Mouse (Mus musculus) stomach, embryonic 14.5 days (tissue): ENCODE measurements around the gene Gstm1. TPM values are rescaled to one million over a fixed set of nuclear protein-coding genes. Genes with fewer than 3 reads are reported as not detected.
A peak's percentile ranks its signal among the peaks of the same experiment; 100 is the strongest.
"Not testable (repeated sequence)": the region's sequence is repeated elsewhere in the genome, so short reads cannot be mapped to it uniquely, and the experiment has no call there.

Experiments
- ATAC-seq: fragments of 200-750 bp; cut with Nextera tagmentation; 2 replicates; pipeline ENCODE4 v1.8.0; 2017; ENCODE audit warnings: low read depth, moderate TSS enrichment; ENCODE audit not compliant: insufficient number of reproducible peaks, insufficient read depth, low FRiP score
- H3K27ac ChIP-seq: fragments of 300-500 bp; sonication (generic); 2 replicates; pipeline ENCODE4 v1.5.1; 2014; ENCODE audit warnings: mild to moderate bottlenecking, low read length, moderate library complexity, mixed read lengths
- H3K27me3 ChIP-seq: fragments of 300-500 bp; sonication (generic); 2 replicates; pipeline ENCODE4 v1.6.1; 2014; ENCODE audit warnings: low read length, control low read depth, mixed read lengths; ENCODE audit not compliant: control insufficient read depth, insufficient read depth
- H3K36me3 ChIP-seq: fragments of 300-500 bp; sonication (generic); 2 replicates; pipeline ENCODE4 v1.6.1; 2014; ENCODE audit warnings: mild to moderate bottlenecking, control low read depth, low read length, moderate library complexity, mixed read lengths; ENCODE audit not compliant: control insufficient read depth, insufficient read depth
- H3K4me1 ChIP-seq: fragments of 300-500 bp; sonication (generic); 2 replicates; pipeline ENCODE4 v1.6.1; 2014; ENCODE audit warnings: low read length, control low read depth, mixed read lengths; ENCODE audit not compliant: control insufficient read depth, insufficient read depth
- H3K4me2 ChIP-seq: fragments of 300-500 bp; sonication (generic); replicated peaks from 2 replicates; pipeline ENCODE4 v1.6.1; 2014; ENCODE audit warnings: low read depth, low read length, control low read depth
- H3K4me3 ChIP-seq: fragments of 300-500 bp; sonication (generic); 2 replicates; pipeline ENCODE4 v1.5.1; 2014; ENCODE audit warnings: low read depth, low read length, control low read depth
- H3K9ac ChIP-seq: fragments of 300-500 bp; sonication (generic); replicated peaks from 2 replicates; pipeline ENCODE4 v1.6.1; 2014; ENCODE audit warnings: low read depth, mild to moderate bottlenecking, control low read depth, low read length, moderate library complexity, mixed read lengths
- H3K9me3 ChIP-seq: fragments of 300-500 bp; sonication (generic); 2 replicates; pipeline ENCODE4 v1.6.1; 2016; ENCODE audit warnings: low read depth, low read length, control low read depth; ENCODE audit not compliant: control insufficient read depth
- WGBS: fragments of 180-500 bp; shearing (Covaris S2); extraction: QIAGEN DNeasy Blood & Tissue Kit; methylation state at CpG from one replicate; pipeline ENCODE4 v1.1.7; 2014; 5-methylcytosine and 5-hydroxymethylcytosine counted together
- polyA plus RNA-seq: library from polyadenylated mRNA; unstranded; fragments of >200 nt; fragmentation: Nextera tagmentation; extraction: Ambion mirVana; gene quantifications from 2 replicates; pipeline ENCODE4 v1.2.1, GENCODE M21; 2014

Gene Gstm1
- polyA plus RNA-seq, 1 experiment from 2014 or later: 324 TPM

DNA sequence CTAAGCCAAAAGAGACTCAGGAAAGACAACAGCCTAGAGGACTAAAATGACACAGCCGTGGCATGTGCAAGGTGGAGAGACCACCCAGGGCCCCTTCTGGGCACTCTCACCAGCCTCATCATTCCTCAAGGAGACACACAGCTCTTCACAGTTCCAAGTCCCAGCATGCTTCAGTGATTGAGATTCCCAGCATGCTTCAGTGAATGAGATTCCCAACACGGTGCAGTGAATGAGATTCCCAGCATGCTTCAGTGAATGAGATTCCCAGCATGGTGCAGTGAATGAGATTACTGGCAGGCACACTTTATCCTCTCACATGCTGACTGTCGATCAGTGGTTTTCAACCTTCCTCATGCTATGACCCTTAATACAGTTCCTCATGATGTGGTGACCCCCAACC lies 6.2 kb downstream of the Gstm1 start:
- Histone ChIP-seq H3K27me3 (no peaks in the 10 kb centered on the region), H3K9ac (no peak overlapping the region), H3K27ac (no peak overlapping the region), H3K4me1 (no peaks in the 10 kb centered on the region), H3K4me3 (no peak overlapping the region), H3K4me2 (no peak overlapping the region), H3K9me3 (no peaks in the 10 kb centered on the region), H3K36me3 (no peaks in the 10 kb centered on the region)
- no peak for ATAC-seq
- WGBS: 75% methylated on average over 3 of the region's 3 CpGs

DNA sequence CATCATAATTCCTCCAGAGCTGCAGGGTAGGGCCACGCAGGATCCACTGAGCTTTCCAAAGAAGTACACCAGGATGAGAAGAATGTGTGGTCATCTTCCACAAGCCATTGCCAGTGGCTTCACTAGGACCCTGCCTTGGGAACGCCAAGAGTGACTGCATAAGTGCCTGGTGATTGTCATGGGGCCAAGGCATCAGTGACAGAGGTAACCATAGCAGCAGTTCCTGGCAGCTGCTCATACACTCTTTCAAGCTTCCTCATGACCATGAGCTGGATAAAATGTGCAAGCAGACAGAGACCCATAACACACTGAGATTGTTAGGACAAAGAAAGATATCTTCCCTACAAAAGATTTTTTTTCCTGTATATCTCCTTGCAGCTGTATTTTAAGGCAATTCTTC lies 7.5 kb downstream of the Gstm1 start:
- Histone ChIP-seq H3K4me2 (no peak overlapping the region), H3K36me3 (no peaks in the 10 kb centered on the region), H3K27me3 (no peaks in the 10 kb centered on the region), H3K9ac (no peak overlapping the region), H3K4me3 (no peak overlapping the region), H3K9me3 (no peaks in the 10 kb centered on the region), H3K4me1 (no peaks in the 10 kb centered on the region), H3K27ac (no peak overlapping the region)
- 67% methylated on average over 2 of the region's 2 CpGs for WGBS
- ATAC-seq: no peak

DNA sequence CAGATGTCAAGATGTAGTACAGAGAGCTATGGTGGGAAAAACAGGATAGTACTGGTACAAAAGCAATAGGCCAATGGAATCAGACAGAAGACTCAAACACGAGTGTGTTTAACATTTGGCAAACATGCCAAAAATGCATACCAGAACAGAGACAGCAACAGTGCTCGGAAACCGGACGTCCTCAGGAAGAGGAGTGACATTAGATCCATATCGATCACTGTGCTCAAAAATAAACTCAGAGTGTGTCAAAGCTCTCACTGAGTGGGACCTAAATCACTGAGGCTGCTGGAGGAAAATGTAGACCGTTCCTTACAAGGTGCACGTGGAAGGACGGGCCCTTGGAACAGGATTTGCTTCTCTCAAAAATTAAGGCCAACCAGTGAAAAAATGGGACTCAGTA lies 15.8 kb downstream of the Gstm1 start:
- Histone ChIP-seq H3K4me1 (no peaks in the 10 kb centered on the region), H3K27me3 (no peaks in the 10 kb centered on the region), H3K4me2 (no peak overlapping the region), H3K36me3 (no peaks in the 10 kb centered on the region), H3K9ac (no peak overlapping the region), H3K9me3 (no peaks in the 10 kb centered on the region), H3K4me3 (no peak overlapping the region), H3K27ac (no peak overlapping the region)
- WGBS: 65% methylated on average over 8 of the region's 8 CpGs
- ATAC-seq: no peak

DNA sequence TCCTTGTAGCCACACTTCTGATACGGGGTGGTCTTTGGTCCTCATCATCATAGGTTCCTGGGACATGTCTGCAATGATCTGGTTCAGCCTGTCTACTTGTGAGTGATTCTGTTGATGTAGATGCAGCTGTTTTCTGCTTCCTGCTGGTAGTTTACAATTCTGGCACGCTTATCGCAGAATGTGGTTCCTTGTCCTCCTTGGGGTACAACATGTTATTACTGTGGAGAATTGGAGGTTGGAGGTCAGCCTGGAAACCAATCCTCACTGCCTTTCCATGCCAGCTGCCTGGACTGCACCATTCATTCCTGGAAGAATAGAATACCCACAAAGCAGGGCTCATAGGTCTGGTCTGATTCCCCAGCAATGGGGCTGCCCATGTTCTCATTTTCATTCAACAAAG lies 18.3 kb downstream of the Gstm1 start:
- H3K36me3 ChIP-seq: no peaks in the 10 kb centered on the region
- 82% methylated on average over 3 of the region's 3 CpGs for WGBS
- H3K4me2 ChIP-seq: no peak overlapping the region
- H3K27ac ChIP-seq: no peak overlapping the region
- no peaks in the 10 kb centered on the region for H3K27me3 ChIP-seq
- H3K4me1 ChIP-seq: no peaks in the 10 kb centered on the region
- no peak overlapping the region for H3K4me3 ChIP-seq
- no peak for ATAC-seq
- no peaks in the 10 kb centered on the region for H3K9me3 ChIP-seq
- H3K9ac ChIP-seq: no peak overlapping the region

DNA sequence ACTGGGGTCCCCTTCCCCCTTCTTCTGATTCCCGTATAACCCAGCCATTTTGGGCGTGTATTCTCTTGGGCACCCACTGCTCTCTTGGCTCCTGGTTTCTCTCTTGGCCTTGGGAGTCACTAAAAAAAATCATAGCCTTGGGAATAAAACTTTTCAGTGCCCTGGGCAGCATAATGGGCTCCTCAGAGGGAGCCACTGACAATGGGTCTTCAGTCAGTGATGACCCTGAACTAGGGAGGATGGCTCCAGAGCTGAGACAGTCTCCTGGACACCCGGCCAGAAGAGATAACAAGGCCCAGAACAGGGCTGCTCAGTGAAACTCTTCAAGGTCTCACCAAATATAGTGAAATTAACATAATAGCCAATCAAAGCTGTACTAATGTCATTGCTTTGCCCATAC lies 19.2 kb downstream of the Gstm1 start:
- Histone ChIP-seq H3K4me3 (no peak overlapping the region), H3K9ac (no peak overlapping the region), H3K27ac (no peak overlapping the region), H3K9me3 (no peaks in the 10 kb centered on the region), H3K36me3 (no peaks in the 10 kb centered on the region), H3K4me1 (no peaks in the 10 kb centered on the region), H3K4me2 (no peak overlapping the region), H3K27me3 (no peaks in the 10 kb centered on the region)
- WGBS: 82% methylated on average over 3 of the region's 3 CpGs
- ATAC-seq: no peak

DNA sequence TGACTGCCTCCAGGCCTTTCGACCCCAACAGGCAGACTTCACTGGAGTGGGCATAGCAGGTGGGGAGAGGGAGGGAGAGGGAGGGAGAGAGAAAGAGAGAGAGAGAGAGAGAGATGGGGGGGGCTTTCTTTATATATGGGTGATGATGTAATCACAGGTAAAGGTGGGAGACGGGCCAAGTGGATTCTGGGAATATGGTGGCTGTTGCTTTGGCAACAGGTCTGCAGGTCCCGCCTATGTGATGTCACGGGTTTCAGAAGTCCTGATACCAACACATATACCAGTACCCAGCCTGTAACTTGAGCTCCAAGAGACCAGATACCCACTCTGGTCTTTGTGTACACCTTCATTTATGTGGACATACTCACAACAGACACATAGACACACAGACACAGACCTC lies 21.2 kb downstream of the Gstm1 start:
- ATAC-seq: no peak
- H3K36me3 ChIP-seq: no peaks in the 10 kb centered on the region
- H3K27ac ChIP-seq: no peak overlapping the region
- H3K9ac ChIP-seq: no peak overlapping the region
- 88% methylated on average over 4 of the region's 4 CpGs for WGBS
- no peak overlapping the region for H3K4me3 ChIP-seq
- no peaks in the 10 kb centered on the region for H3K9me3 ChIP-seq
- no peaks in the 10 kb centered on the region for H3K27me3 ChIP-seq
- no peaks in the 10 kb centered on the region for H3K4me1 ChIP-seq
- H3K4me2 ChIP-seq: no peak overlapping the region

DNA sequence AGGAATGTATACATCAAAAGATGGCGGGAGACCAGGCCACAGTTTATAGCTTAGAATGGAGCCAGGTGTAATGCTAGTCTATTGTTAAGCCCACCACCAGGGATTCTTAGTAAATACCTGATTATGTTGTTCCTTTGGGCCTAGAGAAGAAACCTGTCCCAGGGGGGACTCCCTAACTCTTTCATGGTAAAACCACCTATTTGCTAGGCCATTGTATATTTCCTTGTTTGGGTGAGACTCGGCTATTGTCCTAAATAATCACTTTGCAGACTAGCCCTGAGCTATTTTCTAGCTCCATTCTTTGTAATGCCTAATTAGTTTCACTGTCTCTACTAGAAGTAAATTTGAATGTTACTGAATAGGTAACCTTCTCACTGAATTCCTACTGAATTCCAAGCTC lies 21.8 kb downstream of the Gstm1 start:
- ATAC-seq, H3K9me3 ChIP-seq, H3K27ac ChIP-seq, H3K4me1 ChIP-seq, H3K4me2 ChIP-seq, H3K36me3 ChIP-seq, H3K9ac ChIP-seq, H3K4me3 ChIP-seq, H3K27me3 ChIP-seq: not testable (repeated sequence)
- 81% methylated on average over 2 of the region's 2 CpGs for WGBS

DNA sequence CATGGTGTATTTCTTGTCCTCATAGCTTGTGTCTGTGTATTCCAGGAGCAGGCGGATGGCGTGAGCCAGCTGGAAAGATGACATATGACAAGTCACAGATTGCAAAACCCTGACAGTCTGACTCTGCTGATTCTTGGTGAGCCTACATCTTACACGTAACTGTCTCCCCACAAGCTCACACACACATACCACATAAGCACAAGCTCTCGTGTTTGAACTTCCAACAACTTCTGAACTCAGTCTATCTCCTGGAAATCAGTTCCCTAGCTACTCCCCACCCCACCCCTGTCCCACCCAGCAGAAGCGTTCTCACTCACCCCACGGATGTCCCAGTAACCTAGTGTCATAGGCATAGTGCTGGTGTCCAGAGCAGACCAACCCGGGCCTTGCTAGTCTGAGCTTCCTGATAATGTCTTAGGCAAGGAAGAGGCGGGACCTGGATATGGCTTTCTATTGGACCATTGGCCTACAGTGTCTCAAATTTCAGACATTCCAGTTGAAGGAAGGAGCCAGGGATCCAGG lies 31.7 kb downstream of the Gstm1 start, which contains the start of gene Gstm2:
Gene Gstm2, minus strand, starts transcription at position 413 of the 522 bp plus-strand sequence.
- Histone ChIP-seq H3K27me3 (no peaks in the 10 kb centered on the region), H3K4me1 (peaks cover 14% of the 10 kb centered on the region), H3K36me3 (no peaks in the 10 kb centered on the region), H3K9me3 (no peaks in the 10 kb centered on the region), H3K27ac (peak within 1 kb of the TSS; percentile 56; the same call in 1 of the 2 replicates), H3K4me3 (peak within 1 kb of the TSS; percentile 22), H3K9ac (0 out of 2 replicates have a peak within 1 kb of the TSS, but pooled peaks have one; percentile 0), H3K4me2 (peak within 1 kb of the TSS; percentile 35)
- 21% methylated on average over 8 of the region's 8 CpGs for WGBS
- ATAC-seq: peak; percentile 91

DNA sequence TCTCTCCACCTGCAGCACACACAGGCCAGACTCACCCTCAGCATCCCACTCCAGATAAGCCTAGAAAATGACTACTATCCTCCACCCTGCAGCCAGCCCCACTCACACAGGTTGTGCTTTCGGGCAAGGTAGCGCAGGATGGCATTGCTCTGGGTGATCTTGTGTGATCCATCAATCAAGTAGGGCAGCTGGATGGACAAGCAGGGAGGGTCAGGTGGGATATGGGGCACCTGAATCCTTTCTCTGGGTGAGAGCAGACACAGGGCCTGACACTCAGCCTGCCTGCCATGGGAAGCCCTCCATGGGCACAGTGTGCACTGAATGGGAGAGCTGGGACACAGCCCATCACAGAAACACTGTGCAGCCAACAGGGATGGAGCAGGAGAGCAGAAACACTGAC lies 32.6 kb downstream of the Gstm1 start:
- H3K9ac ChIP-seq, H3K9me3 ChIP-seq, H3K36me3 ChIP-seq, H3K27me3 ChIP-seq, ATAC-seq, H3K27ac ChIP-seq, H3K4me3 ChIP-seq: not testable (repeated sequence)
- WGBS: 95% methylated on average over 2 of the region's 2 CpGs
- Histone ChIP-seq H3K4me1 (peaks cover 14% of the 10 kb centered on the region), H3K4me2 (peak overlapping the region; percentile 35; the same call in 1 of the 2 replicates)
